Mouse (Mus musculus): ENCODE measurements around the gene Aacs. TPM values are rescaled to one million over a fixed set of nuclear protein-coding genes. Genes with fewer than 3 reads are reported as not detected.

Aacs gene
- total and polyA plus RNA-seq, 3 experiments, result 32.8 to 79.5 TPM; not detected in 1

GRCm38 (mm10) chr5:125444554-125444953, 31.1 kb upstream of the Aacs start:
- H3K9me3 ChIP-seq (replicated peaks; ENCODE audit: insufficient read depth, low read length), result no peaks in the 10 kb centered on the region
- H3K27me3 ChIP-seq (ENCODE audit: control insufficient read depth in 1 of 2, insufficient read depth in 2 of 2, low read length in 2 of 2), result no peaks in the 10 kb centered on the region
- peaks cover 76% of the 10 kb centered on the region for H3K79me2 ChIP-seq (ENCODE audit: control insufficient read depth, insufficient read depth, low read length, poor library complexity)
- peaks cover 12 to 34% of the 10 kb centered on the region in 2 experiments for H3K36me3 ChIP-seq (ENCODE audit: control insufficient read depth in 1 of 2, insufficient read depth in 2 of 2, low read length in 2 of 2)
- no peak for TF ChIP-seq MEF2A (IDR thresholded peaks at IDR 0.05; ENCODE audit: extremely low read depth, insufficient replicate concordance, low read depth, low read length, poor library complexity, severe bottlenecking)
- peak; percentile 54; the same call in 1 of the 2 replicates for TF ChIP-seq RCOR1 (IDR thresholded peaks at IDR 0.05; ENCODE audit: low read depth, low read length)
- no peak for TF ChIP-seq POLR2AphosphoS2 (IDR thresholded peaks at IDR 0.05; ENCODE audit: low read length)
- TF ChIP-seq TCF12 (IDR thresholded peaks at IDR 0.05; ENCODE audit: low read depth, low read length), result peak; percentile 57
- no peak for TF ChIP-seq USF1 (IDR thresholded peaks at IDR 0.05; ENCODE audit: low read depth, low read length)
- TF ChIP-seq JUND (IDR thresholded peaks at IDR 0.05; ENCODE audit: low read depth, low read length), result peak; percentile 100
- TF ChIP-seq BHLHE40 (IDR thresholded peaks at IDR 0.05; ENCODE audit: borderline replicate concordance, low read depth, low read length), result no peak
- no peak for TF ChIP-seq ZNF384 (IDR thresholded peaks at IDR 0.05; ENCODE audit: low read depth, low read length)
- TF ChIP-seq ELF1 (IDR thresholded peaks at IDR 0.05; ENCODE audit: low read depth, low read length), result peak; percentile 37; the same call in 1 of the 2 replicates
- no peak for TF ChIP-seq SMC3 (IDR thresholded peaks at IDR 0.05; ENCODE audit: low read depth, low read length)
- peak; percentile 68 for TF ChIP-seq MYC (IDR thresholded peaks at IDR 0.05; ENCODE audit: low read depth, low read length)
- TF ChIP-seq USF2 (IDR thresholded peaks at IDR 0.05; ENCODE audit: borderline replicate concordance in 1 of 2, insufficient read depth in 1 of 2, low read depth in 1 of 2, low read length in 2 of 2), result no peak
- no peak for TF ChIP-seq CHD1 (IDR thresholded peaks at IDR 0.05; ENCODE audit: low read depth, low read length)
- TF ChIP-seq HCFC1 (IDR thresholded peaks at IDR 0.05; ENCODE audit: low read depth, low read length), result 0 out of 2 replicates have a peak, but pooled peaks have one; percentile 37
- no peak for TF ChIP-seq CHD2 (IDR thresholded peaks at IDR 0.05; ENCODE audit: low read length)
- TF ChIP-seq MYB (IDR thresholded peaks at IDR 0.05; ENCODE audit: low read depth, low read length), result no peak
- TF ChIP-seq E2F4 (IDR thresholded peaks at IDR 0.05; ENCODE audit: borderline replicate concordance, low read depth, low read length), result no peak
- no peak for TF ChIP-seq NELFE (IDR thresholded peaks at IDR 0.05; ENCODE audit: low read depth, low read length)
- TF ChIP-seq TBP (IDR thresholded peaks at IDR 0.05; ENCODE audit: low read depth, low read length), result 0 out of 2 replicates have a peak, but pooled peaks have one; percentile 23
- peak; percentile 83 for TF ChIP-seq SIN3A (IDR thresholded peaks at IDR 0.05; ENCODE audit: low read length)
- TF ChIP-seq EP300 (IDR thresholded peaks at IDR 0.05; ENCODE audit: low read depth in 1 of 2, low read length in 2 of 2), result peak in 1 of 2 experiments; percentile 80; a peak in 2 of 4 replicates
- TF ChIP-seq MAX (IDR thresholded peaks at IDR 0.05; ENCODE audit: low read length), result no peak
- TF ChIP-seq MAFK (IDR thresholded peaks at IDR 0.05; ENCODE audit: borderline replicate concordance, low read depth, low read length), result no peak
- peak; percentile 79; the same call in 1 of the 2 replicates for TF ChIP-seq ETS1 (IDR thresholded peaks at IDR 0.05; ENCODE audit: low read depth, low read length)
- no peak for TF ChIP-seq ZC3H11A (IDR thresholded peaks at IDR 0.05; ENCODE audit: low read depth, low read length)
- no peak for TF ChIP-seq GABPA (IDR thresholded peaks at IDR 0.05; ENCODE audit: low read depth, low read length)
- TF ChIP-seq RAD21 (IDR thresholded peaks at IDR 0.05; ENCODE audit: low read depth, low read length), result no peak
- TF ChIP-seq GATA1 (IDR thresholded peaks at IDR 0.05; ENCODE audit: low read depth, low read length), result no peak
- no peak overlapping the region for H3K4me3 ChIP-seq (ENCODE audit: control insufficient read depth in 1 of 2, insufficient read depth in 1 of 2, low read depth in 2 of 2, low read length in 2 of 2)
- H3K4me1 ChIP-seq (ENCODE audit: control insufficient read depth in 1 of 2, insufficient read depth in 2 of 2, low read length in 2 of 2), result peaks cover 14 to 29% of the 10 kb centered on the region in 2 experiments
- peak; percentile 82 for DNase-seq (ENCODE audit: low read depth, low spot score)
- peak overlapping the region; percentile 24; the same call in 1 of the 2 replicates for H3K9ac ChIP-seq (ENCODE audit: control insufficient read depth, low read depth, low read length, poor library complexity, severe bottlenecking)
- H3K27ac ChIP-seq (ENCODE audit: control insufficient read depth, low read depth, low read length), result peak overlapping the region; percentile 84
